Mouse (Mus musculus) C2C12 (cell line): ENCODE measurements around the gene Mov10. TPM values are rescaled to one million over a fixed set of nuclear protein-coding genes. Genes with fewer than 3 reads are reported as not detected.

Experiments
- H3K27me3 ChIP-seq: one replicate; pipeline ENCODE4 v1.6.1; 2011; ENCODE audit not compliant: control insufficient read depth, insufficient read depth, insufficient read length
- H3K36me3 ChIP-seq: one replicate; pipeline ENCODE4 v1.6.1; 2011; ENCODE audit not compliant: control insufficient read depth, insufficient read depth
- H3K4me3 ChIP-seq: one replicate; pipeline ENCODE4 v1.5.1; 2011; ENCODE audit warnings: mild to moderate bottlenecking, control low read depth; ENCODE audit not compliant: poor library complexity, insufficient read depth, severe bottlenecking
- H3K79me2 ChIP-seq: one replicate; pipeline ENCODE4 v1.6.1; 2011; ENCODE audit not compliant: control insufficient read depth, insufficient read depth
- H3K79me3 ChIP-seq: one replicate; pipeline ENCODE4 v1.6.1; 2011; ENCODE audit warnings: low read depth, control low read depth
- H3ac ChIP-seq: one replicate; pipeline ENCODE3; 2011; ENCODE audit warnings: low read depth; ENCODE audit not compliant: control insufficient read depth, insufficient read length
- CEBPB ChIP-seq: IDR thresholded peaks from one replicate; pipeline ENCODE4 v1.6.1; 2011; ENCODE audit warnings: low read depth, mild to moderate bottlenecking, control low read depth, moderate library complexity
- CTCF ChIP-seq: IDR thresholded peaks from one replicate; pipeline ENCODE4 v1.5.1; 2011; ENCODE audit not compliant: control insufficient read depth, insufficient read depth, insufficient read length
- FOSL1 ChIP-seq: IDR thresholded peaks from one replicate; pipeline ENCODE4 v1.8.0; 2011; ENCODE audit warnings: mild to moderate bottlenecking, low read length; ENCODE audit not compliant: poor library complexity, insufficient read depth, severe bottlenecking
- MAX ChIP-seq: IDR thresholded peaks from one replicate; pipeline ENCODE4 v1.6.1; 2011; ENCODE audit warnings: mild to moderate bottlenecking, control low read depth
- MYOD1 ChIP-seq: IDR thresholded peaks from one replicate; pipeline ENCODE4 v1.6.1; 2011; ENCODE audit warnings: low read depth; ENCODE audit not compliant: control insufficient read depth, insufficient read length
- MYOG ChIP-seq: IDR thresholded peaks from one replicate; pipeline ENCODE4 v1.6.1; 2011; ENCODE audit not compliant: control insufficient read depth, insufficient read length; ENCODE audit errors: extremely low read depth
- USF1 ChIP-seq: IDR thresholded peaks from one replicate; pipeline ENCODE4 v1.6.1; 2011; ENCODE audit warnings: low read depth, mild to moderate bottlenecking, control low read depth, moderate library complexity
- polyA plus RNA-seq: library from polyadenylated mRNA; unstranded; fragments of >200 nt; fragmentation: generic; extraction: Trizol; gene quantifications from one replicate; pipeline ENCODE4 v1.2.1, GENCODE M21; 2012; ENCODE audit warnings: missing spikeins

Mov10 gene
- polyA plus RNA-seq, 1 experiment, result 9.3 TPM

- TF ChIP-seq MYOG (no peak), CEBPB (no peak), CTCF (no peak), MYOD1 (no peak), MAX (no peak), FOSL1 (no peak), USF1 (no peak)
- Histone ChIP-seq H3ac (peak overlapping the region; percentile 97), H3K79me3 (peaks cover 32% of the 10 kb centered on the region), H3K79me2 (peaks cover 48% of the 10 kb centered on the region), H3K27me3 (no peaks in the 10 kb centered on the region), H3K4me3 (peak overlapping the region; percentile 66), H3K36me3 (peaks cover 33% of the 10 kb centered on the region)
Measured at GRCm38 (mm10) chr3:104789822-104790221, 28.5 kb downstream of the Mov10 start.

GRCm38 (mm10) chr3:104789312-104789605 lies 29.1 kb downstream of the Mov10 start:
- TF ChIP-seq CEBPB, result no peak
- no peak for TF ChIP-seq FOSL1
- no peak for TF ChIP-seq MYOD1
- no peak for TF ChIP-seq MAX
- no peak for TF ChIP-seq MYOG
- TF ChIP-seq USF1, result no peak
- TF ChIP-seq CTCF, result no peak
- peaks cover 32% of the 10 kb centered on the region for H3K79me3 ChIP-seq

GRCm38 (mm10) chr3:104788561-104789311 lies 29.6 kb downstream of the Mov10 start:
- no peaks in the 10 kb centered on the region for H3K27me3 ChIP-seq
- peak overlapping the region; percentile 66 for H3K4me3 ChIP-seq
- peak overlapping the region; percentile 97 for H3ac ChIP-seq
- H3K36me3 ChIP-seq, result peaks cover 26% of the 10 kb centered on the region
- H3K79me3 ChIP-seq, result peaks cover 32% of the 10 kb centered on the region
- TF ChIP-seq FOSL1, result no peak
- peak; percentile 14 for TF ChIP-seq USF1
- TF ChIP-seq CTCF, result peak; percentile 83
- peaks cover 48% of the 10 kb centered on the region for H3K79me2 ChIP-seq

More at GRCm38 (mm10) chr3:104789312-104789605, 29.1 kb downstream of the Mov10 start:
- Histone ChIP-seq H3K4me3 (peak overlapping the region; percentile 66), H3K79me2 (peaks cover 48% of the 10 kb centered on the region), H3ac (peak overlapping the region; percentile 97), H3K27me3 (no peaks in the 10 kb centered on the region), H3K36me3 (peaks cover 32% of the 10 kb centered on the region)

DNA sequence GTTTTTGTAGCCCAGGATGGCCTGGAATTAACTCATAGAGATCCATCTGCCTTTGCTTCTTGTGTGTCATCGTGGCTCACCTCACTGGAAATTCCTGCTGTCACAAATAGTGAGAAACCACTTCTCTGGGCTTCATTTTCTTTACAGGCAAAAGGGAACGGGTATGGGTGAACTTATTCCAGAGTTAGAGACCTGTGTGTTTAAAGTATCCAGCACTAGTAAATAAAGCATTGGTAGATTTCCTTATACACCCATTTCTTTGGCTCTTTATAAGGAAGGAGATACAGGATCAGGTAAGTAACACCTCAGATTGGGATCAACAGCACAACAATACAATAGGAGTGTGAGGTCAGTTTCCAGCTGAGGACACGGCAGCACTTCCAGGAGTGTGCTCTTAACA lies 30.3 kb downstream of the Mov10 start, which contains the start of gene Rhoc:
Gene Rhoc (plus strand): TSS at position 301 of the 400 bp plus-strand sequence.
- Histone ChIP-seq H3K27me3 (no peaks in the 10 kb centered on the region), H3K79me3 (peaks cover 32% of the 10 kb centered on the region), H3K36me3 (peaks cover 20% of the 10 kb centered on the region), H3K4me3 (peak within 1 kb of the TSS; percentile 66), H3K79me2 (peaks cover 42% of the 10 kb centered on the region), H3ac (peak within 1 kb of the TSS; percentile 97)
- no peak for TF ChIP-seq FOSL1

DNA sequence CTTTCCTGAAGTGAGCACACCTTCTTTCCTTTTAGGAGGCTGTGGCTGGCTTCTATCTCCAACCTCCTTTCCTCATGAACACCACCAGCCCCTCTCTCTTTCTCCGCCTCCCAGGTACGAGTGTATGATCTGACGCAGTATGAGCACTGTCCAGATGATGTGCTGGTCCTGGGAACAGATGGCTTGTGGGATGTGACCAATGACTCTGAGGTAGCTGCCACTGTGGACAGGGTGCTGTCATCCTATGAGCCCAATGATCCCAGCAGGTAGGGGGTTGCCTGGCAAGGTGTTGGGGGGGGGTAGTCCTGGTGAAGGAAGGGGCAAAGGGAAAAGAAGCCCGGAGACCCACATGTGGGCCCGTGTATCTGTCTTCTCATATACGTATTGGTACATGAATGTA lies 33.1 kb downstream of the Mov10 start:
- H3ac ChIP-seq, result no peak overlapping the region
- H3K79me3 ChIP-seq, result peaks cover 8% of the 10 kb centered on the region
- H3K36me3 ChIP-seq, result no peaks in the 10 kb centered on the region
- no peaks in the 10 kb centered on the region for H3K27me3 ChIP-seq
- TF ChIP-seq MAX (no peak), MYOD1 (no peak), USF1 (no peak), FOSL1 (no peak), CTCF (no peak), MYOG (no peak), CEBPB (no peak)
- peaks cover 14% of the 10 kb centered on the region for H3K79me2 ChIP-seq
- H3K4me3 ChIP-seq, result no peak overlapping the region

- Histone ChIP-seq H3K79me3 (peaks cover 2% of the 10 kb centered on the region), H3K4me3 (no peak overlapping the region), H3ac (no peak overlapping the region), H3K79me2 (peaks cover 2% of the 10 kb centered on the region), H3K27me3 (no peaks in the 10 kb centered on the region), H3K36me3 (no peaks in the 10 kb centered on the region)
- TF ChIP-seq MYOG (no peak), USF1 (no peak), CEBPB (no peak), FOSL1 (no peak), MYOD1 (no peak), MAX (no peak), CTCF (no peak)
Measured at GRCm38 (mm10) chr3:104783971-104784500, 34.3 kb downstream of the Mov10 start.
